Mouse (Mus musculus) embryonic facial prominence, embryonic 12.5 days (tissue): ENCODE data around the gene Hyal3. TPM values are rescaled to one million over a fixed set of nuclear protein-coding genes. Genes with fewer than 3 reads are reported as not detected.

ENCODE experiments used
- ATAC-seq: fragments of 200-750 bp; cut with Nextera tagmentation; 2 replicates; pipeline ENCODE4 v1.8.0; 2017; ENCODE audit not compliant: insufficient number of reproducible peaks, insufficient read depth, low FRiP score, low TSS enrichment
- H3K27ac ChIP-seq: fragments of 300-500 bp; sonication (generic); 2 replicates; pipeline ENCODE4 v1.5.1; 2016; ENCODE audit warnings: mild to moderate bottlenecking
- H3K27me3 ChIP-seq: fragments of 300-500 bp; sonication (generic); 2 replicates; pipeline ENCODE4 v1.6.1; 2016; ENCODE audit warnings: mild to moderate bottlenecking, moderate library complexity
- H3K36me3 ChIP-seq: fragments of 300-500 bp; sonication (generic); 2 replicates; pipeline ENCODE4 v1.6.1; 2016; ENCODE audit warnings: mild to moderate bottlenecking
- H3K4me1 ChIP-seq: fragments of 300-500 bp; sonication (generic); 2 replicates; pipeline ENCODE4 v1.6.1; 2016
- H3K4me2 ChIP-seq: fragments of 300-500 bp; sonication (generic); replicated peaks from 2 replicates; pipeline ENCODE4 v1.6.1; 2016; ENCODE audit warnings: mild to moderate bottlenecking, moderate library complexity
- H3K4me3 ChIP-seq: fragments of 300-500 bp; sonication (generic); 2 replicates; pipeline ENCODE4 v1.5.1; 2016; ENCODE audit warnings: mild to moderate bottlenecking
- H3K9ac ChIP-seq: fragments of 300-500 bp; sonication (generic); 2 replicates; pipeline ENCODE4 v1.6.1; 2016; ENCODE audit warnings: mild to moderate bottlenecking, moderate library complexity
- H3K9me3 ChIP-seq: fragments of 300-500 bp; sonication (generic); 2 replicates; pipeline ENCODE4 v1.6.1; 2016; ENCODE audit warnings: mild to moderate bottlenecking, moderate library complexity
- WGBS: fragments of 180-500 bp; shearing (Covaris S2); methylation state at CpG from one replicate; pipeline ENCODE4 v1.1.7; 2016; 5-methylcytosine and 5-hydroxymethylcytosine counted together
- polyA plus RNA-seq: library from polyadenylated mRNA; unstranded; fragments of >200 nt; fragmentation: Nextera tagmentation; extraction: Ambion mirVana; gene quantifications from 2 replicates; pipeline ENCODE4 v1.2.1, GENCODE M21; 2016

The Hyal3 gene
- polyA plus RNA-seq, 1 experiment from 2014 or later = 1.4 TPM

DNA sequence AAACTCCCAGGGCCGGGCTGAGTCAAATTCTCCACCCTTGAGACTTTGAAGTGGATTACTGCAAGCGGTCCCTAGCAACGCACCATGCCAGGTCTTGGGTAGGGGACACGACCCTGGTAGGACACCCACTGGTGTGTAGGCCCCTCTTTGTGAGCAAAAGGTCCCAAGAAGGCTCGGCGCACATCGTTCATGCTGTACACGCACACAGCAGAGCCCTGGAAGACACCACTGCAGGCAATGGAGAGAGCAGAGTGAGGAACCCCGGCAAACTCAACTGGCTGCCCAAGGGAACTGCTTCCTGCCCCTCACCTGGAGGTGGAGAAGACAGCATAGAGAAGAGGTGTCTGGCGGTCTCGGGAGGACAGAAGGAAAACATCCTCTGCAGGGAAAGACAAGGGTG lies 20.7 kb downstream of the Hyal3 start:
- no peak overlapping the region for H3K27ac ChIP-seq
- H3K4me3 ChIP-seq = no peak overlapping the region
- 89% methylated on average over 11 of the region's 11 CpGs for WGBS
- H3K9ac ChIP-seq = no peak overlapping the region
- ATAC-seq = no peak
- no peak overlapping the region for H3K4me2 ChIP-seq
- no peaks in the 10 kb centered on the region for H3K9me3 ChIP-seq
- peaks cover 33% of the 10 kb centered on the region for H3K4me1 ChIP-seq
- H3K36me3 ChIP-seq = no peaks in the 10 kb centered on the region
- H3K27me3 ChIP-seq = 0 out of 2 replicates have a peak, but pooled peaks cover 3% of the 10 kb centered on the region

DNA sequence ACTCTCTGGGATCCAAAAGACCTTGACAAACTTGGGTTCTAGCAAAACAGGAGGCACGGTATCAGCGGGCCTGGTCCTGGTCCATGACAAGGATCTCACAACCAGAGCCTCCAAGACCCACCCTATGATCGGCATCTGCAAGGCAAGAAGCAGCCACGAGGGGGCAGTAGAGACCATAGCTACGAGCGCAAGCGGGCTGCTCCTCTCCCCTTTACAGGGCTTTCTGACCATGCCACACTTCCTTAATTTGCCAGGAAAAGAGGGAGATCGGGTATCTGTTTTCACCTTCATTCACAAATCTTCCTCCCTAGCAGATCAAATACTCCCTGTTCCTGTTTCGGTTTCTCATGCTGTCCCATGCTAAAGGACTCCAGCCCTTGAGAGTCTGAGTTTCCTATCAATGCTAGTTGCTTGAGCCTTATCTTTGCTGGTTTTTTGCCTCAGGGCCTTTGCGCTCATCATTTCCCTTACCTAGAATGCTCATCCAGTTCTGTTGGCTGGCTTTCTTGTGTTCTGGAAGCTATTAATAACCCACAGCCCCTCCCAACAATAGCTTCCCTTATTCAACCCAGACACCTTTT lies 21.5 kb downstream of the Hyal3 start:
- Histone ChIP-seq H3K36me3 (no peaks in the 10 kb centered on the region), H3K4me2 (no peak overlapping the region; the same call in 1 of the 2 replicates), H3K4me3 (no peak overlapping the region), H3K4me1 (peaks cover 42% of the 10 kb centered on the region), H3K27ac (0 out of 2 replicates have a peak overlapping the region, but pooled peaks have one; percentile 13), H3K27me3 (0 out of 2 replicates have a peak, but pooled peaks cover 3% of the 10 kb centered on the region), H3K9ac (peak overlapping the region; percentile 32; the same call in 1 of the 2 replicates), H3K9me3 (no peaks in the 10 kb centered on the region)
- WGBS = 11% methylated on average over 10 of the region's 10 CpGs
- ATAC-seq = peak; percentile 30; the same call in 1 of the 2 replicates

DNA sequence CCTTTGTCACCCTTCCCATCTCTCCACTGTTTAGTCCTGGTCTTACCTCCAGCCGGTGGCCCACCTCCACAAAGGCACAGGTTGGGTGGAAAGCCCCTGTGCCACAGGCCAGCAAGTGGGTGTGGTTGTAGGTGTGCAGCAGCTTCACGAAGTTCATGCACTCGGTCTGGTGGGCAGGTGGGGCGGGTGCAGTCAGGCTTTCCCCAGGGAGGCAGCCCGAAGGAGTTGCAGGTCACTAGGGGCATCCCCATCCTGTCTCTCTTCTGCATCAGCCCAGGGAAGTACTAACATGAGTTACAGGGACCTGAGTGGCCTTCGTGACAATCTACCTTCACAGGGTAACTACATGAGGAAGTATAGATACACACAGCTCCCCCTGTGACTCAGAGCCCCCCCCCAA lies 22.6 kb downstream of the Hyal3 start:
- no peaks in the 10 kb centered on the region for H3K36me3 ChIP-seq
- H3K27ac ChIP-seq = no peak overlapping the region
- H3K4me2 ChIP-seq = no peak overlapping the region
- peaks cover 48% of the 10 kb centered on the region for H3K4me1 ChIP-seq
- no peak for ATAC-seq
- no peaks in the 10 kb centered on the region for H3K9me3 ChIP-seq
- H3K9ac ChIP-seq = no peak overlapping the region
- 0 out of 2 replicates have a peak, but pooled peaks cover 3% of the 10 kb centered on the region for H3K27me3 ChIP-seq
- 80% methylated on average over 6 of the region's 6 CpGs for WGBS
- H3K4me3 ChIP-seq = no peak overlapping the region

DNA sequence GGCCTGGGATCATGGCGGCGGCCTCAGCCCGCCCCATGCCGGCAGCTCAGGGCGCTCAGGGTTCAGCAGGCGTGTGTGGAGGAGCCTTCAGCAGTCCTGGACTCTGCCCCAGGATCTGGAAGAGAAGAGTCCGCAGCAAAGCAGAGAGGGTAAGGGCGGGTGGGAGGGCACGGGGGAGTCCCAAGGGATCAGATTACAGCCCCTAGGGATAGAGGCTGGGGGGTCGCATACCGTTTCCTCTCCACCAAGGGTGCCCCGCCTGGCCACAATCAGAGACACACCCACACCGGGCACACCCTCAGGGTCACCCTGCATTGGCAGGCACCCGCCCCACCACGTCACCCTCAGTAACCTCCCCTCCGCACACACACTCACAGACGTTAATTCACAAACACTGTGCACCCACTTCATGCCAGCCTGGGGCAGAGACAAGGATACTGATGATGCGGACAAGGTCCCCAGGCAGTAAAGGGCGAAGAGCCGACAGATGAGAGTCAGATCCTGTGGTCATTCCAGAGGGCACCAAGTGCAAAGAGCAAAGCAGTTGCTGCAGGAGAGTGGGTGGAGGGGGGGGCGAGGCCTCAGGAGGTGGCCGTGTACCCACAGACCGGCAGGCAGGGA lies 24.5 kb downstream of the Hyal3 start:
- H3K9me3 ChIP-seq = no peaks in the 10 kb centered on the region
- WGBS = 28% methylated on average over 23 of the region's 23 CpGs
- H3K36me3 ChIP-seq = no peaks in the 10 kb centered on the region
- H3K4me3 ChIP-seq = no peak overlapping the region
- peaks cover 61% of the 10 kb centered on the region for H3K4me1 ChIP-seq
- peak overlapping the region; percentile 33; the same call in 1 of the 2 replicates for H3K9ac ChIP-seq
- H3K27ac ChIP-seq = no peak overlapping the region
- H3K27me3 ChIP-seq = 0 out of 2 replicates have a peak, but pooled peaks cover 3% of the 10 kb centered on the region
- peak overlapping the region; percentile 37 for H3K4me2 ChIP-seq
- ATAC-seq = no peak

DNA sequence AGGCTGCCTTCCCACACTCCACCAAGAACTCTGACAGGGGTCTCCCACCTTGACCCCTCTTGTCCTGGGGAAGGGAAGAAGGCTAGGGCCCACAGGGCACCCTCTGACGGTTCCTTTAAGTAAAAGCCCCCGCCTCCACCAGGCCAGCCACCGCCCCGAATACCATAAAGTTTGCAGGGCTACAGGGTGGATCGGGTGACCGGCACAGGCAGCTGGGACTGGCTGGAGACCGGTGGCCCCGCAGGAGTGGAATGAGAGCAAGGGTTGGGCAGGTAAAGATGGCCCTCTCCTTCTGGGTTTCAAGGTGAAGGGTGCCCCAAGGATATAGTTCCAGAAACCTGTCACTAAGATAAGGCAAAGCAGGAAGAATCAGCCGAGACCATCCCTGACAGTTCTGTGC lies 26.0 kb downstream of the Hyal3 start:
- WGBS = 8% methylated on average over 9 of the region's 9 CpGs
- Histone ChIP-seq H3K9ac (peak overlapping the region; percentile 19; the same call in 1 of the 2 replicates), H3K27ac (peak overlapping the region; percentile 46; the same call in 1 of the 2 replicates), H3K4me3 (no peak overlapping the region), H3K9me3 (no peaks in the 10 kb centered on the region), H3K36me3 (no peaks in the 10 kb centered on the region), H3K27me3 (no peaks in the 10 kb centered on the region), H3K4me2 (peak overlapping the region; percentile 33), H3K4me1 (peaks cover 61% of the 10 kb centered on the region)
- ATAC-seq = no peak

DNA sequence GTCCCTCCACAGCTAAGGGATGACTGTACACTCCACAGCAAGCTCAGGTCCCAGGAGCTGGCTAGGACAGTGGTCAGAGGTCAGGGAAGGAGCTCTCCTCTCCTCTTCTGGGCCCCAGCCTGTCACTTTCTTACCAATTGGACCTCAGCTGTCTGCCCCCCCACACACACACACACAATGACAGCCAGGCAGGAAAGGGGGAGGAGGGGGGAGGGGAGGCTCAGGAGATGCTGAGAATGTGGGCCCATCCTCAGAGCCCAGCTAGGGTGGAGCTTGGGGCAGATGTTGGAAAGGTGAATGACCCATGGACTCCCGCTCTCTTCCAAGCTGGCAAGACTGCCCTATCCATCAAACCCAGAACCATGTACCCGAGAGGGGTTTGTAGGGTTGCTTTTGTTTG lies 26.4 kb downstream of the Hyal3 start:
- no peaks in the 10 kb centered on the region for H3K36me3 ChIP-seq
- peak overlapping the region; percentile 33 for H3K4me2 ChIP-seq
- 0 out of 2 replicates have a peak overlapping the region, but pooled peaks have one; percentile 19 for H3K9ac ChIP-seq
- no peaks in the 10 kb centered on the region for H3K9me3 ChIP-seq
- no peak for ATAC-seq
- peaks cover 64% of the 10 kb centered on the region for H3K4me1 ChIP-seq
- 75% methylated on average over 2 of the region's 2 CpGs for WGBS
- peak overlapping the region; percentile 46; the same call in 1 of the 2 replicates for H3K27ac ChIP-seq
- no peak overlapping the region for H3K4me3 ChIP-seq
- H3K27me3 ChIP-seq = no peaks in the 10 kb centered on the region

DNA sequence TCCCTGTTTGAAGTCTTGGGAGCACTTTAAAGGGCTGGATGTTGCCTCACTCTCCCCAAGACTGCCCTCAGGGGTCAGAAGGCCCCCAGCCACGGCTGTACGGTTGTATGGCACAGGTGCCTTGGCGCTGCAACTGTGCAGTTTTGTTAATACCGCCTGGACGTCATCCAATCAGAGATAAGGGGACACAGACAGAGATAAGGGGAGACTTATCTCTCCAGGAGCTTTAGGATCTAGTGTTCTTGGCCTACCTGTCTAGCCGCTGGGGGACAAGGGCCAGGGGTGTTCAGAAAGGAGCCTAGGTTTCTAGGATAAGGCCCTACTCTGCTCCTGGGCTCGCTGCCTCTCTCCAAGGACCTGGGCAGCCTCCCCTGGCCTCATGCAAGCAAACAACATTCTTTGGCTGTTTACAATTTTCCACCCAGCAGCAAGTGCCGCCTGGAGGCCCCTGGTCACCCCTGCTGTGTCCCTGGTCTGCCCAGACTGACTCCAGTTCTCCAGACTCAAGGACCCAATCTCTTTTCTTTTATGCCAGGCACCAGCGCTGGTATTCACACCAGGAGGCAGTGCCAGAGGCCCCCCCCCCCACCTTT lies 27.1 kb downstream of the Hyal3 start:
- Histone ChIP-seq H3K27me3 (no peaks in the 10 kb centered on the region), H3K36me3 (no peaks in the 10 kb centered on the region), H3K9ac (no peak overlapping the region), H3K4me2 (no peak overlapping the region), H3K4me1 (peaks cover 62% of the 10 kb centered on the region), H3K9me3 (no peaks in the 10 kb centered on the region), H3K27ac (no peak overlapping the region), H3K4me3 (no peak overlapping the region)
- ATAC-seq = no peak
- 56% methylated on average over 9 of the region's 9 CpGs for whole genome bisulfite sequencing

DNA sequence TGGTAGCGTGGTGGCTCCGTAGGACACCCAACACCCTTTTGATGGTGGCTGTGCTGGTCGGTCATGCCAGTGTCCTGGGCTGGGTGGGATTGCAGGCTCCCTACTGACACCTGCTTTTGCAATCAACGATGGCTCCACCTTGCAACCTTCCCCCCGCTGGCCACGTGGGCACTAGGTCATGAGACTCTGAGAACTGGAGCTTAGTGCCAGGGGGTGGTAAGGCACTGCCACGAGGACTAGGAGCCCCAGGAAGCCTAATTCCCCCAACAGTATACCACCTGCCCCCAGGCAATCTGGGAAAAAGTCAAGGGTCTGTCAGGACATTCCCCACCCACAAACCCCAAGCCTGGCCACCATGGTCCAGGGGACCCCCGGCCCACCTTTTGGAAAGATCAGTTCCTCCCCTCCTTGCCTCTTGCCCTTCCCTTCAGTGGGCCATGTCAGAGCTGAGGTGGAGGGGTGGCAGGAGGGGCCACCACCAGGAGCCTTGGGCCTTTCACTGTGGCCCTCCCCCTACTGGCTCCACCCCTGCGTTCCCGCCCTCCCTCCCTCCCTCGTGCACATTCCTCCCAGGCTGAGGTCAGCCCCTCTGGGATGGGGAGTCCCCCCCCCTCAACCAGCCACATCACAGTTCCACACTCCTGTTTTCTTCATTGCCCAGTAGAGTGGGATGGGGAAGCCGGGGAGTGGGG lies 28.3 kb downstream of the Hyal3 start, which contains the start of gene Sema3b:
Gene Sema3b (minus strand): TSS at position 489 of the 692 bp plus-strand sequence.
- no peak for ATAC-seq
- no peak within 1 kb of the TSS for H3K9ac ChIP-seq
- no peaks in the 10 kb centered on the region for H3K27me3 ChIP-seq
- H3K4me1 ChIP-seq = peaks cover 62% of the 10 kb centered on the region
- 37% methylated on average over 12 of the region's 12 CpGs for WGBS
- peak within 1 kb of the TSS; percentile 5; the same call in 1 of the 2 replicates for H3K4me2 ChIP-seq
- H3K4me3 ChIP-seq = no peak within 1 kb of the TSS
- 0 out of 2 replicates have a peak, but pooled peaks cover 2% of the 10 kb centered on the region for H3K36me3 ChIP-seq
- H3K27ac ChIP-seq = peak within 1 kb of the TSS; percentile 17; the same call in 1 of the 2 replicates
- no peaks in the 10 kb centered on the region for H3K9me3 ChIP-seq

DNA sequence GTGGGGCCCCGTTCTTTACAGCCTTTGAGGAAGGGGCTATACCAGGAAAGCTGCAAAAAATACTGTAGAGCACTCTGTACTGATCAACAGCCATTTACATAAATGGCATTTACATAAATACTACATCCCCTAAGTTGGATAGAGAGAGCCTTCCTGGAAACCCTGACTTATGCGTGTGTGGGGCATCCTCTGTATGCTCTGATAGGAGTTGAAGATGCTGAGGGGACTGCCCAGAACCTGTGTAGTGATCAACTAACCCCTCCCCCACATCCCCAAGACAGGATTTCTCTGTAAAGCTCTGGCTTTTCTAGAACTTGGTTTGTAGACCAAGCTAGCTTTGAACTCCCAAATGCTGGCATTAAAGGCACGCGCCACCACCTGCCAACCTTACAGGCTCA lies 28.8 kb downstream of the Hyal3 start:
- Histone ChIP-seq H3K9ac (no peak overlapping the region), H3K4me1 (peaks cover 57% of the 10 kb centered on the region), H3K27ac (peak overlapping the region; percentile 17; the same call in 1 of the 2 replicates), H3K27me3 (no peaks in the 10 kb centered on the region), H3K4me3 (no peak overlapping the region), H3K4me2 (peak overlapping the region; percentile 5; the same call in 1 of the 2 replicates), H3K36me3 (peaks cover 7% of the 10 kb centered on the region; the same call in 1 of the 2 replicates), H3K9me3 (no peaks in the 10 kb centered on the region)
- no peak for ATAC-seq
- WGBS = 63% methylated on average over 4 of the region's 4 CpGs

DNA sequence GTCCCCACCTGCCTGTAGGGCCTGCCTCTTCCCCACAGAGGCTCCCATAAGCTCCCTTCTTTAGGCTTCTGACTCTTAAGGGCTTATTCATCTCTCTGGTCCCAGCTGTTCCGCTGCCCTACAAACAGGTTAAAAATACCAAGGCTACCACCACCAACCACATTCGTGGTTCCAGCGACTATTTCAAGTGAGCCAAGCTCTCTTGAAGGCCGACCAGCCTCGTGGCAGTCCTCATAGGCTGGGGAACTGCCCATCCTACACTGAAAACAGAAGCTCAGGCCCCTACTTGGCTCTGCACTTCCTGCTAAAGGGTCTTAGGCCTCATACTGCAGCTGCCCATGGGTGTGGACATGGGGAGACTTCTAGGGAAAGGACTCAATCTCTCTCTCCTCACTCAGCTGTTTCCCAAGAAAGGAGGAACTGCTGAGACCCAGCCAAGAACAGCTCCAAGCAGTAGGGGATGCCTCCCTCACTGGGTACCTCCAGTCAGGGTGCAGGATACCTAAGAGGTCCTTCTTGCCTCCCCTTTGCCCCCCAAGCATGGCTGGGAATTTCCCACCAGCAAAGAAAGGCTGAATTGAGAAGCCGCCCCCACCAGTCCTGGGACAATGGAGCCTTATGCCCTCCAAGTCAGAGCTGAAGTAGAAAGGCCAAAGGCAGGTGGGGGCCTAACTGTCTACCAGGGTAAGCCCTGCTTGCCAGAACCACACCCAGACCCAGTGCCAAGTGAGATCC lies 31.0 kb downstream of the Hyal3 start:
- no peaks in the 10 kb centered on the region for H3K27me3 ChIP-seq
- peak overlapping the region; percentile 70 for H3K4me2 ChIP-seq
- H3K9ac ChIP-seq = peak overlapping the region; percentile 73
- H3K4me3 ChIP-seq = peak overlapping the region; percentile 35
- H3K4me1 ChIP-seq = peaks cover 35% of the 10 kb centered on the region
- peaks cover 29% of the 10 kb centered on the region for H3K36me3 ChIP-seq
- peak; percentile 22; the same call in 1 of the 2 replicates for ATAC-seq
- 72% methylated on average over 6 of the region's 6 CpGs for WGBS
- peak overlapping the region; percentile 95 for H3K27ac ChIP-seq
- no peaks in the 10 kb centered on the region for H3K9me3 ChIP-seq
